Mouse (Mus musculus) thymus, postnatal 10 days (tissue): ENCODE measurements around the gene Nrxn3.
A peak's percentile ranks its signal among the peaks of the same experiment; 100 is the strongest.

Experiments used
- DNase-seq, 2 experiments: peaks; one replicate each; pipeline ENCODE4 v3.0.0; 2021; ENCODE audit warnings: low spot score in 2 of 2

Gene Nrxn3

GRCm38 (mm10) chr12:89179970-89180666 lies 457.4 kb downstream of the Nrxn3 start:
- DNase-seq = no peak

- DNase-seq = no peak
These were observed 458.5 kb downstream of the Nrxn3 start for GRCm38 (mm10) chr12:89181157-89181561.

DNA sequence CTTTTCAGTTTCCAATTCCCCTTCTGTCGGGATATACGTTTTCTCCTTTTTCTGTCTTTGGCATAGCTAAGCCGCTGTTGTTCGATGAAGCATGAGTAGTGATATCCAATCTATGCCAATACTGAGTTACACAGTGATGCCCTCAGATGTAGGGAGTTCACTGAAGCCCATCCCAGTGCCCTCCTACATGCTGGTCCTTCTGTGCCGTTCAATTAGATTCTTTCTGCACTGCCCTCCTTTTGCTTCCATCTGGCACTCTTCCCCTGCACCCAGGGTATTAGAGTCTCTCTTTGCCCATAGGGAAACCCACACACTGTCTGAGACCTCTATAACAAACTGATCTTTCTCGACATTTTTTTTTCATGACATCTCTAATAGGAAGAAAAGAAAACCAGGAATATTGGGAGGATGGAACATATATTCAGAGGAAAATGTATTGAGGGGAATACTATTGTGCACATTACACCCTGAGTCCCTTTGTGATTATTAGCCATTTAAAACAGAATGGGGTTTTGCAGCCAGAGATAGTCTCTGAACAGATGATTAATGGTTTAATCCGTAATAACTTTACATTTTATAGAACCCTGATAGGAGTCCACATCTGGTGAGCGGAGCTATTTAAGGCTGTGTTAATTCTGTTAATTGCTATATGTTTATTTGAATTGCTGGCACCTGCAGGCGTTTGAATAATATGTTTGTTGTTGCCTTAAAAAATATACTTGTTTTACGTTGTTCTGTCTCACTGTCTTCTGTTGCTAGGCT lies 476.3 kb downstream of the Nrxn3 start:
- no peak for DNase-seq

DNA sequence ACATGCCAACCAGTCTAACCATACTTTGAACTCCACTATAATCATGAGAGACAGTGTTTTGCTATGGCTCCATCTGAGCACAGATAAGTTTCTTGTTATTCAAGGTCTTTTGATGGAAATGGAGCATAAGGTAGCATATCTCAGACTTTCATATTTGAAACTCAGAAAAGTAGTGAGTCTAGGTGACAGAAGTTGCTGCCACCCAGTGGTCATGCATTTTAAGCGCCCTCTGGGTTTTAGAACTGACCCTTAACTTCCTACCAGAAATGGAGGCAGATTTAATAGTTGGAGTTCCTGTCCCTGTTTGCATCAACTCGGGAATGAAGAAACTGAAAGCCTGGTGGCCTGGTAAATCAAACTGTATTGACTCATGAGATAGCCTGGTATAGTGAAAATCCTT lies 488.9 kb downstream of the Nrxn3 start:
- DNase-seq = no peak

- DNase-seq = no peak
These were observed 517.1 kb downstream of the Nrxn3 start for GRCm38 (mm10) chr12:89239826-89240225.

DNA sequence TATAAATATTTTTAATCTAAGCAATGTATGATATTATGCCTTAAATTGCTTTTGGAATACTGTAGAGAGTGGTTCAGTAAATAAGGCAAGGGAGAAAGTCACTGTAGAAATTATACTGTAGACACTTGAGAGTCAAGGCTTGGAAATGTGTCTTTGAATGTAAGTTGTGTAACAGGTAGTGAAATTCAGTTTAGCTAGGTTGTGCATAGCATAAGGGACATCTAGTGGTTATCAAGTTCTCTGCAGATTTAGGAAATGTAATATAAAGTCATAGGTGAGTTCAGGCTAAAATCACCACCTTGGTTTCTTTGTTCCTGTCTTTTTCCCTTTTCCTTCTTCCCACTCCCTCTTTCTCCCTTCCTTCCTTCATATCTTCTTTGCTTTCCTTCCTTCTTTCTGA lies 518.9 kb downstream of the Nrxn3 start:
- no peak for DNase-seq

DNA sequence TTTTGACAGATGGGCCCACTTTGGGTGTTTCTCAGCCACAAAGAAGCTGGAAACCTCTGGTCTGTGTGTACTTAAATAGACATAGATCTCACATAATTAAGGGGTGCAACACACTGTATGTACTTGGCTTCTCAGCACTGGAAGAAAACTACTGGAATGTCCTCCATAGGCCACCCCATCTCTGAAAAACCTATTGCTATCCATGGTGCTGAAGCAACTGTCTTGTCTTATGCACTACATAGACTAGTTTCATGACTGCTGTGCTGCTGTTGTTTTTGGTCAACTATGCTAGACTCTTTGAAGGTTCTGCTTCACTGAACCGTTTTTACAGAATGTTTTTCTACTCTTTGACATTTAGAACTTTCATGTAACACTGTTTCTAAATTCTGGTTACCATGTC lies 519.8 kb downstream of the Nrxn3 start:
- no peak for DNase-seq

- DNase-seq = no peak
These were observed 532.7 kb downstream of the Nrxn3 start for GRCm38 (mm10) chr12:89255275-89255892.

DNA sequence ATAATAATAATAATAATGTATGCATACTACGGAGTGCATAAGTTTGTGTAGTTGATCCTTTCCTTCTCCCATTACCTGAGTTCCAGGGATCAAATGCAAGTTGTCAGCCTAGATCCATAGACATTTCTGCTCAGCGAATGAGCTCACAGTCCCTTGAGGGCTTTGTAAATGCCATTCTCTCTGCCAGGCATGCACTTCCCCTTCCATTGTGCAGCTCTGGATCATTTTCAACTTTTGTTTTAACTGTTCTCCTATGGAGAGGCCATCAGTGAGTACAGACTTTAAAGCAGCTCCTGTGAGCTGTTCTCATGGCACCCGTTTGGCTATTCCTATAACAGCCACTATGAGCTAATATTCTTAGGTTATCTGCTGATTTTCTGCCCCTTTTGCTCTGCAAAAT lies 536.2 kb downstream of the Nrxn3 start:
- no peak for DNase-seq

DNA sequence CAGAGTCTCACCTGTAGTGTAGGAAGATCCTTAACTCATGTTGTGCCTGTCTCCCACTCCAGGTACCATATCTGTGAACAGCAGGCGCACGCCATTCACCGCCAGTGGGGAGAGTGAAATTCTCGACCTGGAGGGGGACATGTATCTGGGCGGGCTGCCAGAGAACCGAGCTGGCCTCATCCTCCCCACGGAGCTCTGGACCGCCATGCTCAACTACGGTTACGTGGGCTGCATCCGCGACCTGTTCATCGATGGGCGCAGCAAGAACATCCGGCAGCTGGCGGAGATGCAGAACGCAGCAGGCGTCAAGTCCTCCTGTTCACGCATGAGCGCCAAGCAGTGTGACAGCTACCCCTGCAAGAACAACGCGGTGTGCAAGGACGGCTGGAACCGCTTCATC lies 537.4 kb downstream of the Nrxn3 start:
- DNase-seq = no peak

DNA sequence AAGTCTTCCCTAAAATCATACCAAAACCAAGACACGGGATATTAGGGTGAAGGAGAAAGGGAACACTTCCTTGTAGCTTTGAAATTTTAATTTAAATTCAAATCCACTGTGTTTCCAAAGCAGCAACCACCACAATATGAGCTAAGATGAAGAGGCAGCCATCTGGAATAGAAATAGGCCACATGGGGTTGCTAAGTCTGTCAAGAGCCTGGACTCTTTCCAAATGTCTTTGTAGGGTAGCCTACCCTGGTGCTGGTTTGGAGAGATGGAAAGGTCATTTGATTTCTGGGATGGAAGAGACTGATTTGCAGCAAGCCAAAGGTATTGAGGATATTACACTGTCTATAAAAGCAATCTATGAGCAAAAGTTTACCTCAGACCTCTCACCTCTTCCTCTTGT lies 539.6 kb downstream of the Nrxn3 start:
- no peak for DNase-seq

- no peak for DNase-seq
These were observed 560.0 kb downstream of the Nrxn3 start for GRCm38 (mm10) chr12:89282362-89283343.

GRCm38 (mm10) chr12:89284412-89284811 lies 561.7 kb downstream of the Nrxn3 start:
- DNase-seq = no peak

- DNase-seq = no peak
These were observed 564.4 kb downstream of the Nrxn3 start for GRCm38 (mm10) chr12:89287037-89287436.

GRCm38 (mm10) chr12:89289589-89290274 lies 567.1 kb downstream of the Nrxn3 start:
- no peak for DNase-seq

DNA sequence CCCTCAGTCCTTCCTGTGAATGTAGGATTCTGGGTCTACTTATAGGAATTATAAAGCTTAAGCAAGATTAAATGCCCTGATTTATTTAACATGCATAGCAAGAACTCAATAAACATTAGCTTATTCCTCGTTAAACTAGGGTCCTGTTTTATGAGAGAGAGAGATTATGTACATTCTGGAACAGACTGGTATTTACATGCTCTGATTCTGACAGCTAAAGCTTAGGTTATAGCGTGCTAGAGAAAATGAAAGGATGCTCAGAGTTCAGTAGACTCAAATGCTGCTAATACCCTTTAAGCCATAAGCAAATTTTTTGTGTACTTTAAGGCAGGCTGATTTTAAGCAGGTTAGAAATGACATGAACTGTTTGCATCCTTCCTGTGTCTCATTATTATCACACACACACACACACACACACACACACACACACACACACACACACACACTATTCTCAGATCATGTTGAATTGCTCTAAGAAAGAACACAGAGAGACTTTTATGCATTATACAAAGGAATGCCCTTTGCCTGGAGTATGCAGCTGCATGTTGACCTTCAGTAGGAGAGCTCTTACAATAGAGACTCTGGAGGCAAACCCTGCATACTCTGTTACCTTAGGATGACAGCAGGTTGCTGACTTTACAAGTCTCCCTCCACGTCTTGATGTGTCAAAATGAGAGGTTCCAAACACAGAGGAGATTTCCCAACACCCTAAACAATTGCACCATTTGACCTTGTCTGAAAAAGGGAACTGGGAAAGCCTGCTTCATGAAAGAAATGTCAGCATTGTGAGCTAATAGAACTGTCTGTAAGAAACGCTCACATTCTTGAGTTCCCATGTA lies 568.3 kb downstream of the Nrxn3 start:
- DNase-seq = no peak

DNA sequence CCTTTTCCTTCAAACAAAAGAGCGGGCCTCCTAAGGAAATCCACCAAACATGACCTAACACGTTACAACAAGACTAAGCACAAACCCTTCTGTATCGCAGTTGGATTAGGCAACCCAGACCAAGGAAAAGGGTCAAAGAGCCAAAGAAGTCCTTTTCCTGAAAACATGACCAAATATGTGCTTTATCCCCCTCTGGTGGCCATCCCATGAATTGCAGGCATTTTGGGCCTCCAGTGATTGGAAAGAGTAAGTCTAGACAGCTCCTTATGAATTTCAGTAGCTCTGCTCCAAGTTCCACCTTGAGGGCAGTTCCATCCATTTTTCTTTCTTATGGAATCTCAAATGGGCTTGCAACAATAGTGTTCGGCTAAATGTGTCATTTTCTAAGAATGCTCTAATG lies 579.3 kb downstream of the Nrxn3 start:
- DNase-seq = peak in 1 of 2 experiments; percentile 34

- DNase-seq = no peak
These were observed 587.5 kb downstream of the Nrxn3 start for GRCm38 (mm10) chr12:89310200-89310599.

DNA sequence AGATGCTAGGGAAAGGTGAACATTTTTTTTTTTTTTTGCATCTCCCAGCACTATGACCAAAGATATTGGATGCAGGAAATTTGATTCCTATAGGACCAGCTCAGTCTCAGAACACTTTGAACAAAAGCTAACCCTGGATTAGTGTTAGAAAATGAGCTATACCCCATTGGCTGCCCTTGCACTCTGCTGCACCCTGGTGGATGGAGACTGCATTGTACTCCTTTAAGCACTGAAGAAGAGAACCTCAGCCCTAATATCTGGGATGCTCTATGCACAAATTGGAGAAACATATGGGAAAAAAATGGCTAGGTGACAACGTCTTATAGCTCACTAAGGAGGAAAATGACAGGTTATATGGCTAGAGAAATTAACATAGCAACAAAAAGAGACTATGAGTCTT lies 589.9 kb downstream of the Nrxn3 start:
- peak in 1 of 2 experiments; percentile 13 for DNase-seq

DNA sequence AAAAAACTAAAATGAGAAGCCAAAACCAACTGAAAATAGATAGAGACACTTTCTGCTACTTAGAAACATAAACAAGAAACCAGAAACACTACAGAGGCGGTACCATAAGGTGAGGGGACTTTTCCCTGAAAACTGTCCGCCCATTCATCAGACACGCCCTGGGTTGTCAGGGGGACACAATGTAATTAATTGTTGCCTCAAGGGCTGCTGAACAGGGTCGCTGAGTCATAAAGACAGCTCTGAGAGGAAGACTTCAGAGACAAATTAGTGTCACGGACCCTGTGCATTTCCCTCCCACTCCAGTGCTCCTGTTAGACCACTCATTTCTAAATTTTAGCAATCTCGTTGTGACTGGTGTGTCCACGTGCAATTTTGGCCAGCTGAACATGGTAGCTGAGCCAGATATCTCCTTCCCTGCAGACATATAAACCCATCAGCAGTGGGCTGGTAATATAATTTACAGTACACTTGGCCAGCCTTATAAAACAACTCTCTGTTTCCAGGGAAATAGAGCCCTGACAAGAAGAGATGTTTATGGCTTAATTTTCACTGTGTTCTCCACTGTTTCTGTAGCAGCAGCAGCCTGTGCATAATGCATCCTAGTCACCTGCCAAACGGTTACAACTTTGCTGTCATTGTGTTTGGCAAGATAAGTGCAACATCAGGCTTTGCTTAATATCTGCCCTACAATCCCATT lies 603.3 kb downstream of the Nrxn3 start:
- no peak for DNase-seq
